Mouse (Mus musculus): ENCODE results near the gene Pramel3.
"Not testable (repeated sequence)": the region's sequence is repeated elsewhere in the genome, so short reads cannot be mapped to it uniquely, and the experiment has no call there.

The Pramel3 gene

DNA sequence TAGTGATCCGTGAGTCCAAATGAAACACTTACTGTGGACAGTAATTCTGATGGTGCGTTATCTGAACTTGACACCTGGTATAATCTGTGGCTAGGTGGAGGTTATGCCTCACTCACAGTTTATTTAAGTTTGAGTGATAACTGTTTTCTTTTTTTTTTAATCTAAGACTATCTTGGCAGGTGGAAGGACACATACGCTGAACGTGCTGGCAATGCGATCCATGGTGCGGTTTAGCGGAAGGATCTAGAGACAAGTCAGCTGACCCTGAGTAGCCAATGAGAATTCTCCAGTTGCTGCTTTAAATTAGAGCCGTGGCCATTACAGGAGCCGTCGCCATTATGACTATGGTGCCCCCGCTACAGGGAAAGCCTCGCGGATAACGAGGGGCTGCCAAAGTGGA, at the start of gene Pramel3:
Gene Pramel3, plus strand, starts transcription at position 301 of the 400 bp plus-strand sequence.
- in situ Hi-C loops (cut with MboI, MseI) = not testable (repeated sequence)

DNA sequence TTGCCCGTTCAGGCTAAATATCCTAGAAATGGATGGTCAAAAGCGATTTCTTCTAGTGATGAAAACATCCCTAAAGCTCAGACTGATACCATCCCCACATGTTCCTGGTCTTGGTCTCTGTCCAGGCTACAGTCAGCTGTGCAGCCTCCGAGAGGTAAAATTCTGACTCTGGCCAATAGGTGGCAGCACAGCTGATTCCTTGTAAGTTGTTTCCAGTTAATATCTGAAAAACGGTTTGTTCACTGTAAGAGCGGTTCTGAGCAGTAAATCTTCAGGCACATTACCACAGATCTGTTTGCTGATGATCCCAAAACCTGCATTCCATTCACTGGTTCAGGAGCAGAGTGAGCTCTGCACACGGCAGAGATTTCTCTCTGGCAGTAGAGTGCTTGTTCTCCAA, 58.6 kb downstream of the Pramel3 start:
- in situ Hi-C loops (cut with MboI, MseI) = loop anchor here (5.0 kb wide), 1 partner anchor 62 kb away; no protein-coding TSS in a partner anchor

DNA sequence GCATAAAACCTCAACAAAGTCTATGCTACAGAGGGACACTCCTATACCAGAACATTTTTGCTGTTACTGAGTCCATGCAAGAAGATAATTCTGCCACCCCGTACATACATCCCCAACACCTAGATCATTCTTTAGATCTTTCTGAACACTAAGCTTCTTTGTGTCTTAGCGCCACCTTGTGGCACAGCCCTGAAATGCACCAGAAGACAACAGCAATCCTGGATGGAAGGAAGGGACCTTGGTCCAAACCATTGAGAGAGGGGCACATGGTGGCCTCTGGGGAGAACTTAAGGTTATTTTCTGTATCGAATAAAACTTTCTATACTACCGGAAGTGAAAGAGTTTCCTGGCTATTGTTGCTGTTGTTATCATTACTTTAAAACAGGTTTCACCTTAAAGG, 59.8 kb downstream of the Pramel3 start:
- in situ Hi-C loops (cut with MboI, MseI) = loop anchor here (5.0 kb wide), 1 partner anchor 60 kb away; no protein-coding TSS in a partner anchor
